Mouse (Mus musculus): Measurements from ENCODE around the gene Nup93. TPM values are rescaled to one million over a fixed set of nuclear protein-coding genes. Genes with fewer than 3 reads are reported as not detected.

The Nup93 gene
- polyA plus RNA-seq, 1 experiment from 2014 or later: 110 TPM

GRCm38 (mm10) chr8:94191101-94191691, 23.2 kb upstream of the Nup93 start:
- WGBS: 32% methylated on average over 21 of the region's 21 CpGs
- Histone ChIP-seq H3K27me3 (peaks cover 23% of the 10 kb centered on the region), H3K4me3 (replicated peaks) (peak overlapping the region; percentile 27), H3K4me1 (peaks cover 24% of the 10 kb centered on the region), H3K9me3 (no peaks in the 10 kb centered on the region), H3K4me2 (peak overlapping the region; percentile 48), H3K36me3 (replicated peaks) (no peaks in the 10 kb centered on the region), H3K27ac (no peak overlapping the region), H3K9ac (no peak overlapping the region)
- no peak for ATAC-seq (ENCODE audit: low FRiP score)

- ATAC-seq (ENCODE audit: low FRiP score): no peak
- no peak overlapping the region for H3K27ac ChIP-seq
These were observed 21.4 kb upstream of the Nup93 start for GRCm38 (mm10) chr8:94192926-94193325.

GRCm38 (mm10) chr8:94194591-94195223, 19.7 kb upstream of the Nup93 start:
- Histone ChIP-seq H3K9ac (no peak overlapping the region), H3K36me3 (replicated peaks) (no peaks in the 10 kb centered on the region), H3K4me3 (replicated peaks) (no peak overlapping the region), H3K27ac (no peak overlapping the region), H3K9me3 (no peaks in the 10 kb centered on the region), H3K4me2 (no peak overlapping the region), H3K4me1 (peaks cover 8% of the 10 kb centered on the region; the same call in 1 of the 2 replicates), H3K27me3 (no peaks in the 10 kb centered on the region)
- 91% methylated on average over 7 of the region's 7 CpGs for WGBS
- no peak for ATAC-seq (ENCODE audit: low FRiP score)

More at GRCm38 (mm10) chr8:94192926-94193325, 21.4 kb upstream of the Nup93 start:
- 54% methylated on average over 1 of the region's 1 CpGs for WGBS
- no peak overlapping the region for H3K9ac ChIP-seq
- H3K36me3 ChIP-seq (replicated peaks): no peaks in the 10 kb centered on the region
- H3K4me2 ChIP-seq: no peak overlapping the region
- 0 out of 2 replicates have a peak, but pooled peaks cover 8% of the 10 kb centered on the region for H3K4me1 ChIP-seq
- H3K27me3 ChIP-seq: peaks cover 6% of the 10 kb centered on the region
- H3K4me3 ChIP-seq (replicated peaks): no peak overlapping the region
- no peaks in the 10 kb centered on the region for H3K9me3 ChIP-seq

GRCm38 (mm10) chr8:94199202-94199869, 15.0 kb upstream of the Nup93 start:
- no peaks in the 10 kb centered on the region for H3K36me3 ChIP-seq (replicated peaks)
- no peaks in the 10 kb centered on the region; the same call in 1 of the 2 replicates for H3K4me1 ChIP-seq
- ATAC-seq (ENCODE audit: low FRiP score): peak; percentile 46; the same call in 1 of the 2 replicates
- H3K9me3 ChIP-seq: no peaks in the 10 kb centered on the region
- no peak overlapping the region for H3K9ac ChIP-seq
- H3K27me3 ChIP-seq: no peaks in the 10 kb centered on the region; the same call in 1 of the 2 replicates
- H3K27ac ChIP-seq: no peak overlapping the region
- WGBS: 47% methylated on average over 10 of the region's 10 CpGs
- H3K4me3 ChIP-seq (replicated peaks): no peak overlapping the region
- no peak overlapping the region for H3K4me2 ChIP-seq

- Histone ChIP-seq H3K9me3 (no peaks in the 10 kb centered on the region), H3K4me1 (no peaks in the 10 kb centered on the region; the same call in 1 of the 2 replicates), H3K4me3 (replicated peaks) (no peak overlapping the region), H3K4me2 (no peak overlapping the region), H3K27ac (no peak overlapping the region), H3K9ac (no peak overlapping the region), H3K27me3 (no peaks in the 10 kb centered on the region; the same call in 1 of the 2 replicates), H3K36me3 (replicated peaks) (no peaks in the 10 kb centered on the region)
- 74% methylated on average over 3 of the region's 3 CpGs for WGBS
- ATAC-seq (ENCODE audit: low FRiP score): no peak
These were observed 10.3 kb upstream of the Nup93 start for GRCm38 (mm10) chr8:94204043-94204442.

- no peaks in the 10 kb centered on the region; the same call in 1 of the 2 replicates for H3K27me3 ChIP-seq
- no peaks in the 10 kb centered on the region for H3K9me3 ChIP-seq
- no peaks in the 10 kb centered on the region for H3K4me1 ChIP-seq
- no peaks in the 10 kb centered on the region for H3K36me3 ChIP-seq (replicated peaks)
- WGBS: 13% methylated on average over 5 of the region's 5 CpGs
- no peak overlapping the region for H3K27ac ChIP-seq
- ATAC-seq (ENCODE audit: low FRiP score): no peak
- no peak overlapping the region for H3K9ac ChIP-seq
- H3K4me2 ChIP-seq: no peak overlapping the region
- no peak overlapping the region for H3K4me3 ChIP-seq (replicated peaks)
These were observed 8.6 kb upstream of the Nup93 start for GRCm38 (mm10) chr8:94205736-94206135.

GRCm38 (mm10) chr8:94206256-94206655, 8.1 kb upstream of the Nup93 start:
- H3K27ac ChIP-seq: no peak overlapping the region
- no peak overlapping the region for H3K4me3 ChIP-seq (replicated peaks)
- no peak overlapping the region for H3K9ac ChIP-seq
- 76% methylated on average over 8 of the region's 8 CpGs for WGBS
- H3K36me3 ChIP-seq (replicated peaks): no peaks in the 10 kb centered on the region
- no peak for ATAC-seq (ENCODE audit: low FRiP score)
- H3K4me1 ChIP-seq: no peaks in the 10 kb centered on the region
- no peak overlapping the region for H3K4me2 ChIP-seq
- H3K9me3 ChIP-seq: no peaks in the 10 kb centered on the region
- no peaks in the 10 kb centered on the region; the same call in 1 of the 2 replicates for H3K27me3 ChIP-seq

- Histone ChIP-seq H3K27me3 (no peaks in the 10 kb centered on the region; the same call in 1 of the 2 replicates), H3K9ac (no peak overlapping the region), H3K27ac (no peak overlapping the region), H3K4me1 (no peaks in the 10 kb centered on the region), H3K4me3 (replicated peaks) (no peak overlapping the region), H3K9me3 (no peaks in the 10 kb centered on the region), H3K36me3 (replicated peaks) (no peaks in the 10 kb centered on the region), H3K4me2 (no peak overlapping the region)
- no peak for ATAC-seq (ENCODE audit: low FRiP score)
- WGBS: 65% methylated on average over 2 of the region's 2 CpGs
These were observed 6.9 kb upstream of the Nup93 start for GRCm38 (mm10) chr8:94207491-94207890.

GRCm38 (mm10) chr8:94209639-94210038, 4.7 kb upstream of the Nup93 start:
- H3K4me2 ChIP-seq: no peak overlapping the region
- H3K27ac ChIP-seq: no peak overlapping the region
- 80% methylated on average over 6 of the region's 6 CpGs for WGBS
- H3K4me1 ChIP-seq: peaks cover 6% of the 10 kb centered on the region
- H3K9me3 ChIP-seq: no peaks in the 10 kb centered on the region
- ATAC-seq (ENCODE audit: low FRiP score): no peak
- no peaks in the 10 kb centered on the region for H3K27me3 ChIP-seq
- H3K36me3 ChIP-seq (replicated peaks): no peaks in the 10 kb centered on the region
- no peak overlapping the region for H3K9ac ChIP-seq
- H3K4me3 ChIP-seq (replicated peaks): no peak overlapping the region

GRCm38 (mm10) chr8:94210225-94210624, 4.1 kb upstream of the Nup93 start:
- H3K9ac ChIP-seq: no peak overlapping the region
- H3K36me3 ChIP-seq (replicated peaks): no peaks in the 10 kb centered on the region
- no peak for ATAC-seq (ENCODE audit: low FRiP score)
- H3K4me2 ChIP-seq: no peak overlapping the region
- no peaks in the 10 kb centered on the region for H3K9me3 ChIP-seq
- H3K4me1 ChIP-seq: peaks cover 11% of the 10 kb centered on the region
- WGBS: 73% methylated on average over 3 of the region's 3 CpGs
- no peaks in the 10 kb centered on the region for H3K27me3 ChIP-seq
- H3K4me3 ChIP-seq (replicated peaks): no peak overlapping the region
- H3K27ac ChIP-seq: no peak overlapping the region

GRCm38 (mm10) chr8:94213819-94214218, 545 bp upstream of the Nup93 start:
- Histone ChIP-seq H3K4me2 (peak overlapping the region; percentile 92), H3K4me3 (replicated peaks) (peak overlapping the region; percentile 80), H3K27ac (no peak overlapping the region), H3K36me3 (replicated peaks) (no peaks in the 10 kb centered on the region), H3K9me3 (no peaks in the 10 kb centered on the region), H3K27me3 (no peaks in the 10 kb centered on the region), H3K4me1 (peaks cover 25% of the 10 kb centered on the region), H3K9ac (peak overlapping the region; percentile 49)
- ATAC-seq (ENCODE audit: low FRiP score): no peak
- 48% methylated on average over 6 of the region's 6 CpGs for WGBS

- 91% methylated on average over 7 of the region's 7 CpGs for whole genome bisulfite sequencing
- no peaks in the 10 kb centered on the region for H3K9me3 ChIP-seq
- no peak for ATAC-seq (ENCODE audit: low FRiP score)
- no peaks in the 10 kb centered on the region for H3K4me1 ChIP-seq
- H3K9ac ChIP-seq: no peak overlapping the region
- no peak overlapping the region for H3K4me2 ChIP-seq
- no peaks in the 10 kb centered on the region for H3K27me3 ChIP-seq
- H3K36me3 ChIP-seq (replicated peaks): peaks cover 21% of the 10 kb centered on the region; the same call in 1 of the 2 replicates
- H3K27ac ChIP-seq: no peak overlapping the region
- no peak overlapping the region for H3K4me3 ChIP-seq (replicated peaks)
These were observed 13.1 kb downstream of the Nup93 start for GRCm38 (mm10) chr8:94227381-94227939.

Data from forebrain, embryonic 12.5 days (tissue).